Comparison of ENCODE assay signal across 9 mouse cellular contexts in the genomic region with DNA sequence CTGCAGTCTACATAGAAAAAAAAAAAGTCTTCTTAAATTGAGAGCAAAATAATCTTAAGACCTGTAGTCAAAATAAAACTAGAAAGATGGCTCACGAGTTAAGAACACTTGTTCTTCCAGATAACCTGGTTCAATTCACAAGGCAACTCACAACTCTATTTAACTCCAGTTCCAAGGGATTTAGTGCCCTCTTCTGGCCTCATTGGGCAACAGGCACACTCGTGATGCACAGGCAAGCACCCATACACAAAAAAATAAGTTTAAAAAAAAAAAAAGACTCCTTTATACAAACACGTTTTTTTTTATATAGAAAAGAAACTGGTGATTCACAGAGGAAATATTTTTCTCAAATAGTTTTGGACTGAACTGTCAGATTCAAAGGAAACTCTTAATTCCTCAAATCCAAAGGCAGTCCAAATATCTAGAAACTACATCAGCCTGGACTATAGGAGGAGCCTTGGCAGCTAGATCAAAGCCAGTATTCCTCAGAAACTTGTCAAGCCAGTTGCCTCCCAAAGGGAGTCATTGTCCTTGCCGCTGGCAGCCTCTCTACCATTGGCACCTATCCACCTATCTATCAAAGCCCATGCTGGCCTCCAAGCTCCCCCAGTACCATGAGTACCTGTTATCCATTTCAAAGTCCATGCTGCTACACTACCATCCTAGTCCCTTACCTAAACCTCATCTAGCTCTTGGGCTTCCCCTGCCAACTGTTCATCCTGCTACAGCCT. TPM values are rescaled to one million over a fixed set of nuclear protein-coding genes. Genes with fewer than 3 reads are reported as not detected.
DNase-seq lines count a peak whose midpoint lies in the region; ATAC-seq and TF ChIP-seq lines count a peak whose summit lies in the region.
"Had no signal": no experiment of that assay in that cellular context is flagged by ENCODE, and none has a peak within 500 bp of the region (broad histone marks: within the 10 kb centered on the region; RNA-seq: fewer than 3 reads in every experiment).

No protein-coding gene starts in this region.

- ATAC-seq in embryonic facial prominence, embryonic 11.5 days (replicated peaks; ENCODE audit: insufficient number of reproducible peaks, low FRiP score, low TSS enrichment, low read depth) = no peak
- no peak for ATAC-seq in lung, postnatal 0 days
- peak; percentile 81 for ATAC-seq in megakaryocyte progenitor cell, adult 5-6 weeks (replicated peaks; ENCODE audit: poor library complexity)

- TF ChIP-seq CTCF in lung, postnatal 0 days (IDR thresholded peaks at IDR 0.05) = peak; percentile 42
- 0 out of 2 replicates have a peak, but pooled peaks have one; percentile 6 for TF ChIP-seq CTCF in bone marrow macrophage, adult 2 months (IDR thresholded peaks at IDR 0.05; ENCODE audit: low read depth, low read length)

- H3K27ac ChIP-seq in embryonic facial prominence, embryonic 11.5 days (replicated peaks; ENCODE audit: low read depth, low read length) = no peak overlapping the region
- no peak overlapping the region for H3K27ac ChIP-seq in embryonic facial prominence, embryonic 10.5 days (replicated peaks)
- no peak overlapping the region for H3K27ac ChIP-seq in lung, postnatal 0 days (ENCODE audit: low read length)
- H3K27ac ChIP-seq in bone marrow macrophage, adult 2 months (ENCODE audit: insufficient read depth, low read depth, low read length) = no peak overlapping the region

- no peak overlapping the region for H3K4me3 ChIP-seq in embryonic facial prominence, embryonic 11.5 days (ENCODE audit: low read depth, low read length)
- H3K4me3 ChIP-seq in embryonic facial prominence, embryonic 10.5 days = no peak overlapping the region
- no peak overlapping the region for H3K4me3 ChIP-seq in lung, postnatal 0 days (ENCODE audit: low read depth, low read length)
- no peak overlapping the region for H3K4me3 ChIP-seq in bone marrow macrophage, adult 2 months (ENCODE audit: insufficient read depth, low read length)

- WGBS in embryonic facial prominence, embryonic 11.5 days = 84% methylated on average over 4 of the region's 4 CpGs
- WGBS in embryonic facial prominence, embryonic 10.5 days = 84% methylated on average over 4 of the region's 4 CpGs
- 69% methylated on average over 4 of the region's 4 CpGs for WGBS in lung, postnatal 0 days

- H3K4me1 ChIP-seq in embryonic facial prominence, embryonic 11.5 days (ENCODE audit: control insufficient read depth, insufficient read depth, low read length) = no peaks in the 10 kb centered on the region
- no peaks in the 10 kb centered on the region for H3K4me1 ChIP-seq in embryonic facial prominence, embryonic 10.5 days
- H3K4me1 ChIP-seq in lung, postnatal 0 days (ENCODE audit: insufficient read depth, low read depth, low read length) = no peaks in the 10 kb centered on the region
- peaks cover 10% of the 10 kb centered on the region for H3K4me1 ChIP-seq in bone marrow macrophage, adult 2 months (ENCODE audit: control insufficient read depth, insufficient read depth, low read length)

- no peaks in the 10 kb centered on the region for H3K9me3 ChIP-seq in embryonic facial prominence, embryonic 11.5 days (replicated peaks; ENCODE audit: control insufficient read depth, low read length)
- H3K9me3 ChIP-seq in embryonic facial prominence, embryonic 10.5 days = 0 out of 2 replicates have a peak, but pooled peaks cover 4% of the 10 kb centered on the region
- H3K9me3 ChIP-seq in lung, postnatal 0 days (ENCODE audit: low read length) = no peaks in the 10 kb centered on the region

- H3K36me3 ChIP-seq in embryonic facial prominence, embryonic 11.5 days (replicated peaks; ENCODE audit: control insufficient read depth, insufficient read depth, low read depth, low read length) = peaks cover 15% of the 10 kb centered on the region
- peaks cover 99% of the 10 kb centered on the region for H3K36me3 ChIP-seq in embryonic facial prominence, embryonic 10.5 days (replicated peaks)
- H3K36me3 ChIP-seq in lung, postnatal 0 days (ENCODE audit: insufficient read depth, low read length) = peaks cover 21% of the 10 kb centered on the region; the same call in 1 of the 2 replicates

- intact Hi-C loops in heart, postnatal 36 days (cut with DNase I) = no loop called here

- no peak for TF ChIP-seq POLR2A in bone marrow macrophage, adult 2 months (IDR thresholded peaks at IDR 0.05; ENCODE audit: borderline replicate concordance, low read depth, low read length)

- H3K9ac ChIP-seq in embryonic facial prominence, embryonic 11.5 days (replicated peaks; ENCODE audit: low read length) = no peak overlapping the region
- H3K9ac ChIP-seq in lung, postnatal 0 days (replicated peaks; ENCODE audit: low read depth) = no peak overlapping the region

- DNase-seq in embryonic facial prominence, embryonic 11.5 days (ENCODE audit: low spot score) = peak; percentile 36
- no peak for DNase-seq in embryonic facial prominence, embryonic 10.5 days (ENCODE audit: low spot score)
- peak; percentile 22 for DNase-seq in lung, postnatal 0 days (ENCODE audit: low spot score)
- DNase-seq in lung, postnatal 4 days = no peak
- no peak for DNase-seq in heart, postnatal 36 days
- no peak for DNase-seq in layer of hippocampus, adult 8-10 months (ENCODE audit: low spot score in 2 of 2)

- H3K27me3 ChIP-seq in embryonic facial prominence, embryonic 11.5 days (ENCODE audit: control insufficient read depth, insufficient read depth, low read length) = no peaks in the 10 kb centered on the region
- no peaks in the 10 kb centered on the region for H3K27me3 ChIP-seq in embryonic facial prominence, embryonic 10.5 days (replicated peaks; ENCODE audit: low read depth, poor library complexity, severe bottlenecking)
- H3K27me3 ChIP-seq in lung, postnatal 0 days (replicated peaks; ENCODE audit: insufficient read depth, low read length) = no peaks in the 10 kb centered on the region

- no peak for TF ChIP-seq EP300 in lung, postnatal 0 days (IDR thresholded peaks at IDR 0.05)

- no peak overlapping the region for H3K4me2 ChIP-seq in embryonic facial prominence, embryonic 11.5 days (ENCODE audit: low read depth, low read length)
- H3K4me2 ChIP-seq in lung, postnatal 0 days (replicated peaks; ENCODE audit: low read depth, low read length) = no peak overlapping the region
- H3K4me2 ChIP-seq: heart, embryonic 11.5 days had no signal

RNA-seq across cellular contexts. Expression of gene Smarca5, which starts 28.5 kb away (rescaled TPM):
- polyA plus RNA-seq in embryonic facial prominence, embryonic 11.5 days (2014; fragmentation: Nextera tagmentation; extraction: Ambion mirVana) = 138 and 161 TPM in 2 replicates
- polyA plus RNA-seq in embryonic facial prominence, embryonic 10.5 days (2016; fragmentation: Nextera tagmentation; extraction: Ambion mirVana) = 106 and 107 TPM in 2 replicates
- 28.7 and 35.5 TPM in 2 replicates for polyA plus RNA-seq in lung, postnatal 0 days (2015; fragmentation: Nextera tagmentation; extraction: Ambion mirVana)
- 31.6 and 36.6 TPM in 2 replicates for polyA plus RNA-seq in bone marrow macrophage, adult 2 months (2012; ENCODE audit: insufficient read depth, insufficient read length, missing spikeins)
- 127 and 131 TPM in 2 replicates for total RNA-seq in megakaryocyte progenitor cell, adult 5-6 weeks (2015)
- total RNA-seq in megakaryocyte progenitor cell, adult 5-6 weeks (2017) = 162 and 189 TPM in 2 replicates
- total RNA-seq in heart, postnatal 36 days (2021) = 10 to 100 TPM; 35.3 to 44.0 TPM
- total RNA-seq in layer of hippocampus, adult 8-10 months (2022) = 10 to 100 TPM; 52.2 to 60.2 (median 56.5) TPM

Comparison
In these comparisons a context has a peak if more than half of its experiments do, and no peak if none do; other contexts are left out.
1. DNase-seq: peak in embryonic facial prominence, embryonic 11.5 days (single experiment) and lung, postnatal 0 days (single experiment); none in embryonic facial prominence, embryonic 10.5 days (single experiment), lung, postnatal 4 days (0 of 2), heart, postnatal 36 days (0 of 2) and layer of hippocampus, adult 8-10 months (0 of 2).